Mouse (Mus musculus) liver, embryonic 14.5 days (tissue): ENCODE data around the gene Ercc8.

Experiments
- CTCF ChIP-seq: IDR thresholded peaks from 2 replicates; pipeline ENCODE4 v1.5.1; 2016; ENCODE audit warnings: antibody characterized with exemption, low read depth, control low read depth
- EP300 ChIP-seq: IDR thresholded peaks from 2 replicates; pipeline ENCODE4 v1.6.1; 2016; ENCODE audit warnings: antibody characterized with exemption, low read depth

DNA sequence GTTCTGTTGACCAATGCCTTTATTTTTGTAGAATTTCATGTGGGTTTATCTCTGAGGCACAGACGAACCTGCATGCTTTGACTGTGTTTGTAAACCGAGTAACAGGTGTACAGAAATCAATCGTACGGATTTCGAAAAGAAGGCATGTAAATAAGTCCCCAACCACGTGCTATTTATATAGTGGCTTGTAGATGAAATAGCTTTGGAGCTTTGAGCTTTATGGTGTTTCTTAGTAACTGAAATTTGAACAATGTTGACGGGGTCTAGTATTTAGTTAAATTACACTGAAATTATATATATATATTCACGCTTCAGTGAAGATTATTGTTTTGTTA lies 677 bp downstream of the Ercc8 start:
- TF ChIP-seq CTCF (no peak), EP300 (no peak)
